Mouse (Mus musculus) megakaryocyte, adult 5-6 weeks (primary cell): ENCODE measurements at regions not wholly inside any gene's neighbourhood (a gene's known extent, or its start where the extent isn't known, plus 50 kb on each side); places are given as distances from the start of the nearest gene placed in this dataset.

Experiments
- ATAC-seq: 2 replicates; pipeline ENCODE4 v1.8.0; 2016; ENCODE audit warnings: mild to moderate bottlenecking, inconsistent platforms; ENCODE audit not compliant: poor library complexity, severe bottlenecking

DNA sequence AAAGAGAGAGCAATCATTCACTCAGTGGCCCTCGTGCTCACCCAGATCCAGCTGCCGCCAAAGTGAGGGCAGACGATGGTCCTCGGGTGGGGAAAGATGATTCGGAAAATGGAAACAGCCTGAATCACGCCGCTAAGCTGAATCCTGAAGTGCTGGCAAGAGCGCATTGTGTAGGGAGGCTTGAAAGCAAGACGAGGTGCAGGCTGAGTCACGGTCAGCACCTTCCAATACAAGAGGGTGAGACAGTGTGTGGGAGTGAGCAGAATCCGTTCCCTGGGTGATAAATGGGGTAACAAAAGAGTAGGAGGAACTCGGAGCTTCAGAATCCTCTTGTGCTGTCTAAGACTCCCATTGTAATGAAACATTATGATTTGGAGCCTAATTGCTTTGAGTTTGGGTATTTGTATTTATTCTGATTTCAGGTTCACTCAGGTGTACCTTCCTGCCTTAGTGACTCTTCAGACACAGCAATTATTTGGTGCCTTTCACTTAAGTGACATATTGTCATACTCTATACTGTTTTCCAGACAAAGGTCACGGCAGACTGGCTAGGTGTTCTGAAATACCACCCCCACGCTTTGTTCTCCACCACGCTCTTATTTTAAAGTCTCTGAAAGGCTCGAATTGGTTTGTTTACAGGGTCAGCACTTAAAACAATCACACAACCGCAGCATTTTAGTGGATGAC is 70.0 kb downstream of the Mbip start:
- ATAC-seq: no peak

DNA sequence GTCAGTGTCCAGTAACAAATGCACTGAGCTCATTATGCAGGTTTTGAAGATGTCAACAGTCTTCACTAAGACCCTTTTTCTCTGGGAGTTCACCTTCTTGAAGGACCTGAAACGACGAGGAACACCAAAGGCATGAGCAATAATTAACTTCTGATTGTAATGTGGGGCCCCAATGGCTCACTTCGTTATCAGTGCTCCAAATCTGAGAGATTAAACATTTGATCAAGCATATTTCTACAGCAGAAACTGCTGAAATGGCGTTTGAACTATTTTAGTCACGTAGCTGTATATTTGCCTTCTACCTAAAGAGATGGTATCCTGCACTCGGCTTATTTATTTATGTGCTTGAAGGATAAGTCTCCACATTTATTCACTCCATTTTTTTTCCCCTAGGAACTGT is 80.6 kb downstream of the Mbip start:
- no peak for ATAC-seq

DNA sequence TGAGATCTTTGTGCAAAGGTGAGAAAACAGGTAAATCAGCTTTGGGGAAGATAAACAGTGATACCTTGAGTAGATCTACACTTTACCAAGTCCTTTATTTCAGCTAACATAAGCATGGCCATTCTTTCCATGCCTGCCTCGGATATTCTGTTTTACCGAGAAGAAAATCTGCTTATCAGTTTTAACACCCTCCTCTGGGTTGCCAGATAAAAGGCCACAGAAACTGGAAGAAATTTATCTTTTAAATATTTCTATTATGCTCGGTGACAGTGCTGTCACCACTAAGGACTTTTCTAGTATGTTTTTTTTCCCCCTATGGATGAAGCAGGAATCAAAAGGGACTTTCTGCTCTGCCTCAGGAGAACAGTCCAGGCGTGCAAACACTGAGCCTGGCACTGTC is 84.2 kb downstream of the Mbip start:
- no peak for ATAC-seq

DNA sequence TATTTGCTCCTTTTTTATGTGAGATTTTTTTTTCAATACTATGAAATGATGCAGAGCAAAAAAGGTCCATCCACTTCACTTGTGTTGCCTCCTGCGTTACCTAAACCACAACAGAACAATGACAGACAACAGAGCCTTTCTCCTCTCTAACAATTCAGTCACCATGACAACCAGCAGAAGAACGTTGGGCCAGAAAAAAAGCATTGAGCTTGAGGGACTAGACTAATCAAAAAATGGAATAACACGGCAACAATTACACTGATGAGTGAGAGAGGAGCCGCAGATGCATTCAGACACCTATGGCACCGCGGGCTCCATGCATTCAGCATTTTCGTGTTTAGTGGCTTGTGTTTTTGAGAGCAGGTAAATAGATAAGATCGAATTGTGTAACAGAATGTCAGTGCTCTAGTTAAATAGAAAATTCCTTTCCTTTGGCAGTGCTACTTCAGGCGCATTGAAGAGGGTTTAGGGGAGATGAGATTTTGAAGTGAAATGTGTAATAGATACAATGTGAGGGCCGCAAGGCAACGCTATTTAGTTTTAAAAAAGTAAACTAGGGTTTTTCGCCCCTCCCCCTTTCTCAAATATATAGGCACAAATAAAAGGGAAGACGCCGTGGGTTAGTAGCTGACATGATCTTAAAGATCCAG is 87.2 kb downstream of the Mbip start:
- no peak for ATAC-seq

DNA sequence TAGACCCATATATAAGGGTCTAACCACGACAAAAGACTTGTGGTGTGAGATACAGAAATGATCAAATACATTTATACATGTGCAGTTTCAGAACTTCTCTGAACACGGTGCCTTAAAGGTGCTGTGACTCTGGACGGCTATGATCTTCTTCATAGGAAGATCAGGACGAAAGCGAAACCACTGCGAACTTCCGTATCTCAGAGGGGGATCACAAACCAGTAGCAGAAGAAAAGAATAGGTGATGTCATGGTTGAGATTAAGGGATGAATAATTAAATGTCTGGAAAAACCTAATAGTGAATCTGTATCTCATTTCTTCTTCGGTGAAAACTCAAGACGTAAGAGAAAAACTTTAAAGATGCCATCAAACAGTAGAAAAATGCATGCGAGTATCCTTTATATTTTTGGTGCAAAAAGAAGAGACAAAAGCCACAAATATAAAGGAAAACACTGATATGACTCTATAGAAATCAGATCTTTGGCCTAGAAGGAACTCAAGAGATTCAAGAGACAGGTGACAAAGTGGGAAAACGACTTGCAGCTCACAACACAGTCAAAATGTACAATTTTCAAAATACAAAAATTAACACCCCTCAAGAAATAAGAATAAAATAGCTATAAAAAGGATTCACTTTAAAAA is 89.3 kb downstream of the Mbip start:
- no peak for ATAC-seq

DNA sequence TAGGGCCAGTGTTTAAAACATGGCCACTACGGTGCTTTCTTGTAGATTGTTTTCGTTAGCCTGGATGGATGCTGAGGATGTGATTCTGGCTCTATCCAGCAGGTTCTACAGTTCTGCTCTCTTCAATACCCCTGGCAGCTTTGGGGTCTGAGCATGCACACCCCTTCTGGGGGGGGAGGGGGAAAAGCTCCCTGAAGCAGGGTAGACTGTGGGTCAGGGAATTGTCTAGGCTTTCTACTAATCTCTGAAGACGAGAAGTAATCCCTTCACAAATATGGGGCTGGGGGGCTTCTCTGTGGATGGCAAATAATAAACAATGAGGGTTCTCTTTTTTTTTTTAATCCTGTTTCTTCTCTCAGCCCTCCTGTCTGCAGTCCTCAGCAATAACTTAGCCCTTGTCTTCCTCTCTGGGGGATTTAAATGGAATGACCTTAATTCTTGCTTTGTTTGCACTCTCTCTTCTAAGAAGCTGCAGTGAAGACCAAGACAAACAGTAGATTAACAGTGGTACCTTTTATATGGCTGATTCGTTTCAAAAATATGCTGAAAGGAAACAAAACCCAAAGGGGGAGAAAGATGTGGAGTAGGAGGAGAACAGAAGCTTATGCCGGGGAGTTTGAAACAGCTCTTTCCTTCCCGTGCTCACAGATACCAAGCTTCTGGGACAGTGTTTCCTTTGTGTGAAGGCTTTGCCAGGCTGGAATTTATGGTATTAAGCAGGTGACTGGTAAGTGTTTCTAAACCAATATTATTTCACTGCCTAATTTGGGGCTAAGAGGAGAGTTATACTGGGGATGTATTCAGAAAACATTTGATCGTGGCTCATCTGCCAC is 92.9 kb downstream of the Mbip start:
- ATAC-seq: no peak

DNA sequence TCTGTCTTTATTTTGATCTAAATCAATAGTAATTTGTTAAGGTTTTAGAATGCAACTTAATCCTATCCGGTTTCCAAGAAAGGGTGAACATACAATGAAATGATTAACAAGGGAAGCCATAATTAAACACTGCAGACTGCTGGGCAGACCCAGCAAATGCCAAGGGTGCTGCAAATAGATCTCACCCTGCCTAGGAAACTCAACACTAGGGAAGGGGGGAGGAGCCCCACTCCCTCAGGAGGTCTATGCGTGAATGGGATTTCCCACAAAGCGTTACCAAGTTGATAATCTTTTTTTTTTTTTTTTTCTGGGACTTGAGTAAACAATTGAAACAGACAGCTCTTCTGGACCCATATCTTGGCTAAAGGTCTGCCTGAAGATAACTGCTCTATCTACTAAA is 95.4 kb downstream of the Mbip start:
- no peak for ATAC-seq

DNA sequence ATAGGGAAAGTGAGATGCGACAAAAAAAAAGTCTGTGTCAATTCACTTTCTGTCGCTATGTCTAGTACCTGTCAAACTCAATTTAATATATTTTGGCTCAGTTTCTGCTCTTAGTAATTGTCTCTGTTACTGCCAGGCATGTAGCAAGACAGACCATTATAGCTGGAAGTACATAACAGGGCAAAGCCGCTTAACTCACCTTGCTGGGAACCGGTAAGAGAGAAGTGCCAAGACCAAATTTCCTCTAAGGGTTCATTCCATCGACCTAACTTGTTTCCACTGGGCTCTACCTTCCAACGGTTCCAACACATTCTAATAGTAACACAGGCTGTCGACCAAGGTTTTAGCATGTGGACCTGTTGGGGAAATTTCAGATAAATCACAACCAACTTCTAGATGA is 99.3 kb downstream of the Mbip start:
- ATAC-seq: no peak

DNA sequence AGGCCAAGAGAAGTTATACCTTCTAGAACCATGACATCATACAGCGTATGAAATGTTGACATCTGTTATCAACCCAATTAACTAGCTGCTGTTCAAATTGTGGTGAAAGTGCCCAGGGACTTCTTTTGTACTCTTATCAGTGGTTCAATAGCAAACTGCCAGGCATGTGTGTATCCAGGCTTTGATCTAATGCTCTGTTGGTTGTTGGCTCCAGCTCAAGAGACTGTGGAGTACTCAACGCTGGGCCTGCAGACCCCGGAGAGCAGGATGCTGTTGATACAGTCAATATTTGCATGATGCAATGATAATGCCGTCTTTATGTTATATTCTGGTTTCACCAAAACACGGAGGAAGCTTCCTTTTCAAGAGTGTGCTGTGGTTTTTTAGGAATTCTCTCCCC is 102.9 kb downstream of the Mbip start:
- no peak for ATAC-seq

DNA sequence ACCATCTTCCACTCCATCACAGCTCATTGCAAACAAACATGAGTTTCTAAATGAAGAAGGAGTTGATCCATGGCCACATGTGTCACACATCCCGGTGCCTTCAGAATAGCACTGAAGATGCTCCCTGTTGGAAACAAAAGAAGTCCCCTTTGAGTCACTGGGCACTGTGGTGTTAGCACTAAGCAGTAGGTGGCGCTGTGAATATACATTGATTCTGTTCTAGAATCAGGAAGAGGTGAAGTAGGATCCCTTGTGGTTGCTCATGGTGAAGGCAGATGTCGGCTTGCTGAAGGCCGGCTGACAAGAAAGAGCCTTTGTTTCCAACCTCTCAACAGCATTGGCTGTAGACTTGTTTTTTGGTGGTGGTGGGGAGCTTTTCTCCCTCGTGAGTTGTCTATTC is 104.0 kb downstream of the Mbip start:
- ATAC-seq: peak; percentile 60

DNA sequence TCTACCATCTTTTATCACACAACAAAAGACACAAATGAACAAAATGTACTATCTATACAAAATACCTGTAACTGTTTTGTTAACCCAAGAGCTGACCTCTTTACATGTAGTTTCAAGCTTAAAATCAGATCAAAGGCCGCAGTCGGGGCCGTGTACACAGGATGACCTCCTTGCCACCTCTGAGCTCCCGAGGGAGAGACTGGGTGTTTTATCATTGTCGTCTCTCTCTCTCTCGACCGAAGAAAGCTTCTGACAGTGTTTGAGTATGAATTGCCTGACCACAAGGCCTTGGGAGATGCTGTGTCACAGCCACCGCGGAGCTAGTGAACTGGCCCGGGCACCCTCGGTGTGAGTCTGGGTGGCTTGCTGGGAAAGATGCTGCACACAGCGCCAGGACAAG is 105.5 kb downstream of the Mbip start:
- no peak for ATAC-seq

DNA sequence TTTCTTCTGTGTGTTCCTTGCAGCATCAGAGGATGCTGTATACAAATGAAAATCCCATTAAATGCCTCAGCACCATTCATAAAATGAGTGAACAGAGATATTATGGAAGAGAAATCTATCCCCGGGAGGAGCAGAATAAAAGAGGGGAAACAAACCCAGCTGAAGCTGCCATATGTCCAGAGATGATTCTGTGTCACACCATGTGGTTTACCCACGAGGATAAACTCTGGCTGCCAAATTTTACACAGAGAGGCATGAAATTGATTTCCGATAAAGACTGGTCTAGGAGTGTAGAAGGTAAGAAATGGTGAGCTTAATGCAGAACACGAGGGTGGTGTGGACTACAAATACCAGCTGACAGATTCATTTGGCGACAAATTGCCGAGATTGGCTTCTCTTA is 111.1 kb downstream of the Mbip start:
- ATAC-seq: no peak

DNA sequence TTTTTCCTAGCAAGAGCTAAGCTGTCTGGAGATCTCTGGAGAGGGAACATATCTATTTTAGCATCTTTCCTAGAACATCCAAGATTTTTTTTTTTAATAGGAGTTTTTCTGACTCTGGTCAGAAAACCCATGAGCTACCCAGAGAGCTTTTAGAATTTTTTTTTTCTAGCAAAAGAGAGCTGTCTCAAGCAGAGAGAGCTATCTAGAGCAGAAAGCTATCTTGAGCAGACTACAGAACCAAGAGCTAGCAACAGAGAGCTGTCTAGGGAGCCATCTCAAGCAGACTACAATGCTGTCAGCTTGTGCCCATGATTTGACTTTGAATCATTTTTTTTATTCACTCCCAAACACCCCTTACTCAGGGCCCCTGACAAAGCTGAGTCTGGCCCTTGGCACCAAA is 112.5 kb downstream of the Mbip start:
- ATAC-seq: no peak

DNA sequence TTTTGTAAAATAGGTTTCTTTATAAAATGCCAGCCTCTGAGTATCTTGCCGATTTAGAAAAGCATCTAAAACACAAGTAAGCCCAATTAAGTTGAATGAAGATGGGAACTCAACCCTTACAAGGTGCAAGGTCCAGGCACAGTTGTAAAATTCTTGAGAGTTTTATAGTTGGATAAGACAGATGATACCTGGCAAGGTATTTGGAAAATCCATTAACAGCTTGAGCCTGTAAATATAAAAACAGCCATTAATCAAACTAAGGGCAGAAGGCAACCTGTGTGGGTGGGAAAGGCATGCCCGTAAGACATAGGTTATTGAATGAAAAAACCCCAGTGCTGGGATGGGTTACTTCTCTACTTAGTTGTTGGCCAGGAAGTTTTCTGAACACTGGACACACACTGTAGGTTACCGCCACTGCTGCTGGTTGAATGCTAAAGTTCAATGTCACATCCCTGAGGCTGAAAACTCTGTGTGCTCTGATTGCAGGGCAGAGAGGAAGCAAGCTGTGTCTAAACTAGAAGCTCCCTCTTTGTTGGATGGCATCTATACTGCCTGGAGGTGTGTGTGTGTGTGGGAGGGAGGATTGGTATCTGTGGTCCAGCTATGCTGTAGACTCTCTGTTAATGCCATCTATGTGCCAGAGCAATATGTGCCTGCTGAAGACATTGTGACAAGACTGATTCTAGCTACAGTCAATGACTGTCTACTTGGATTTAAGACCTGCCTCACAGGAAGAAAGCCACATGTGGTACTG is 121.4 kb downstream of the Mbip start:
- ATAC-seq: no peak

DNA sequence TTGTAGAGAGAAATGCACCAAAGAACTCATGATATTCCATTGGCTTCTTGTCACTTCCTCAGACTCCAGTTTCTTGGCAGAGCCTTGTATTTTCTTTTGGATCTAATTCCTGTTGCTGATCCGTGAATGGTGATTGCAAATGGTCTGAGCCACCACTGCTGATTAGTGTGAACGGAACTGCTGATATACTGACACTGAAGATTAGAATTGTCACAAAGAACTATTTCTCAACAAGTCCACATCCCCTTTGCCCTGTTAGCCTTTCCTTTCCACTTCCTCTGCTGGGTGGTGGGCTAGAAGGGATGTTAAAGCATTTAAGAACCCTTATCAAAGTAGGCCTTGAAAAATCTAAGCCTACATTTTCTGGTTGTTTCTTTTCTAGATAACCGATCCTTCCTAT is 152.2 kb downstream of the Mbip start:
- ATAC-seq: no peak

DNA sequence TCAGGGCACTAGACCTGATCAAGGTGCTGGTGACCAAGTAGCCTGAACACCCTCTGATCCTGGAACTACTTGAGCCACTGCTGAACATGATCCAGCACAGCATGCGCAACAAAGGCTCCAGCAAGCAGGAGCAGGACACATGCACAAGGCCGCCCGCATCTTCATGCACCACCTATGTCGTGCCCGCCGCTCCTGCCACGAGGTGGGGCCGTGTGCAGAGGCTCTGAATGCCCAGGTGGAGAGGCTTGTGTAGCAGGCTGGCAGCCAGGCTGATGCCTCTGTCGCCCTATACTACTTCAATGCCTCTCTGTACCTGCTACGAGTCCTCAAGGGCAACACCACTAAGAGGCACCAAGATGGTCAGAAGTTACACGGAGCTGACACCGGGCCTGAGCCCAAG is 156.1 kb downstream of the Mbip start:
- ATAC-seq: no peak

DNA sequence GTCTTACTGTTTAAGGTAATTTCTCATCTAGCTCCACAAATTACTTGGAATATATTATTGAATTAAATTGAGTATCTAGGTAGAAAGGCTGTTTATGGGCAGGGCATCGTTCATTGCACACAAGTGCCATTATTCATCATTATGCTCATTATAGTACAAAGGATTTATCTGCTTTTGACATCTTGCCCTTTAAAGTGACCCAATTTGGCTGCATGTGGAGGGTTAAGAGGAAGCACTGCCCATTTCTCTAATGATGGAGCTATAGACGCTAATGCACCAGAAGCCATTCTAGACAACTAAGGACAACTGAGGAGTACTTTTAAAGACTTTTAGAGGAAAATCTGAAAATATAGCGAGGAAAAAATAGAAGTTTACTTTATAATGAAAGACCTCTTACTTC is 185.0 kb downstream of the Mbip start:
- ATAC-seq: no peak

DNA sequence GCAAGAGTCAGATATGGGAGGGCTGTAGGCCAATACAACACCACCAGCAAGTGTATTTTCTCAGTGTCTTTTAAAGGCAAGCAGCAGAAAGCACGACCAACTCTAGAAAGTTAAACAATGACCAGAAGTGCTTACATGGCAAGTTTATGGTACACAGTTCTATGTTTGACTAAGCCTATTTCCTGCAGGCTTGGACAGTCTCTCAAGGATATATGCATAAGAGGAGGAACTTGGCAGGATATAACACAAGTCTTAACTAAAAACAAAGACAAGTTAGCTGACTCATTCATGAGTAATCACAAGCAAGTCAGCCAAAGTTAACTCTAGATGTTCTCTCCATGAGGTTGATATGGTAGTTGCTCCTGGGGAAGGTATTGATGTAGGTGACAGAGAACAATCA is 201.3 kb downstream of the Mbip start:
- no peak for ATAC-seq

DNA sequence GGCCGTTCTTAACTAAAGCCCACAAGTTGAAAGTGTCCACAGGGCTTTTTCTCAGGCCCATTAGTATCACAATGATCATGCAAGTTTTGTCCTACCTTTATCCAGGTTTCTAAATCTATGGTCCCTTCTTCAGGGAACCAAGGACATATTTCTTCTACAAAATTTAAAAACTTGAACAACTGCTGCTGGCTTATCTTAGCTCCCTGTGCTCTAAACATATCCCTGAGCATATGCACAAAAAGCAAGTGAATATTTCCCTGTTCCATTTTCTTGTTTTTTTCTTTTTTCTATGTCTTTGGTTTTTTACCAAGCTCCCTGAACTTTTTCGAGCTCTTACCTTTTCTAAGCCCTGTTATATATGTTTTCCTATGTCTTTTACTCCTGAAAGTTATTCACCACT is 201.9 kb downstream of the Mbip start:
- ATAC-seq: no peak

DNA sequence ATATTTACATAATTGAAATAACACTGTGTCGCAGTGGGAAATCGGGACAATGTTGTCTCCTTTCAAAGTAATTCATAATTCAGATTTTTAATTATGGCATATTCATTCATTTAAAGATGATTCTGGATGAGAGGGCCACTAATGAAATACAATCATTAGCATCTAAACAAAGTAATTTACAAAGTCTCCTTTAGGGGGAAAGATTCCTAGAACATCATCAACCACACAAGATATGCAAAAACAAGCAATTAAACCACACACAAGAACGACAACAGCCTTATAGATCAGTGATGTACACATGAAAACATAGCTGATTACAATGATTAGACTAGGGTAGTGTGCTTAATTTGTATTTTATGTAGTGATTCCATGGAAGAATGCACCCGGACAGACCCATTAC is 231.2 kb downstream of the Mbip start:
- ATAC-seq: no peak

DNA sequence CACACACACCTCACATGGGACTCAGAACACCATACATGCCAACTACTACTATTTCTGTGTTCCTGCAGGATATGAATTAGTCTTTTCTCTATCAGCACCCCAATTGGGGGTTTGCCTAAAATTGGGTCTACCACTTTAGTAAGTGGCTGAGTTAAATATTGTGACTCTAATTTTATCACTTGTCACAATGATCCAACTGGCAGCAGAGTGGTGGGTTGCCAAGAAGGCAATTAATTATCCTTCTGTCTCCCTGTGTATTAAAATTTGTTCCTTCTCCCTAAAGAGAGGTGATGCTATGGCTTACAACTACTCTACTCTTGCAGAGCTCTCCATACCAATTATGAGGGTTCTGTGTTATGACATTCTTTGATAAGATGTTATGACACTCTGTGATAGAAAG is 245.3 kb downstream of the Brms1l start:
- ATAC-seq: no peak
